Mouse (Mus musculus) lung, postnatal 0 days (tissue): ENCODE results near the gene Marveld2.

ENCODE experiments used
- CTCF ChIP-seq: IDR thresholded peaks from 2 replicates; pipeline ENCODE4 v1.5.1; 2016; ENCODE audit warnings: antibody characterized with exemption, mild to moderate bottlenecking
- EP300 ChIP-seq: IDR thresholded peaks from 2 replicates; pipeline ENCODE4 v1.6.1; 2016; ENCODE audit warnings: antibody characterized with exemption, mild to moderate bottlenecking, control low read depth

DNA sequence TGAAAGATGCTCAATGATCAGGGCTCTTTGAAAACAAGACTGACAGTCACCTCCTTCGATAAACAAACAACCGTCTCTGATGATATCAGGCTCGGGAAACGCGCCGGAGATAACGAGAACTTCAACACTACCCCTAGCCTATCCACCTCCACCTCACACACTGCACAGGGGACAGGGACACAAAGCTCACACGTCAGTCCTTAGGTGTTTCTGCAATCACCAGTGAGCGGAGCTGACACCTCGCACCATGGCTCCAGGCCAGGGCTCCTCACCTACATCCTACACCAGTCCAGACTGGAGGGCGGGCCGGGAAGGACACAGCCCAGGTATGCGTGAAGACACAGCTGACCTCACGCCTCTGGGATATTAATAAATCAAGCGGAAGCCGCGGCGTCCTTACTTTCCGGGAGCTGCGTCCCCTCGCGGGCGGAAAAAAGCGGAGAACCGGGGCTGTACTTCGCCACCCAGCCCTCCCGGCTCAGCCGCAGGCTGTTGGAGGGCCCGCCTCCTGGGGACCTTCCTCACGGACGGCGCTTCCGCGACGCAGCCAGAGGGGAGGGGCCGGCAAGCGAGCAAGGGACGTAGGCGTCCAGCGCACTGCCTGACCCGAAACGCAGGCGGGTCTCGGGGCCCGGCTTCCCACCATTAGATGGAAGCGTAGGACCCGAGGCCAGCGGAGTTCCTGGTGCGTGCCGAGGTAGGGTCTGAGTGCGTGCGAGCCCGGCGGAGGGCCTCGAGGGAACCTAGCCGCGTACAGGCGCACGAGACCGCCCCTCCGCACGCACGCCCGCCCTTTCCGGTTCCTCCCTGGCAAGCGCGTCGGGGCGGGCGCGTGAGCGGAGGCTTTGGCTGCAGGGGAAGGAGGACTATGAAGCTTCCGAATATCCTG lies 34.0 kb upstream of the Marveld2 start, which contains the start of the genes Ak6 and Rad17:
- TF ChIP-seq CTCF, result peak; percentile 52
- TF ChIP-seq EP300, result 0 out of 2 replicates have a peak, but pooled peaks have one; percentile 40
